Mouse (Mus musculus) liver, postnatal 0 days (tissue): ENCODE measurements around the gene Zbtb3.

Source experiments
- CTCF ChIP-seq: sonication (generic); IDR thresholded peaks from 2 replicates; pipeline ENCODE4 v1.5.1; 2016; ENCODE audit warnings: antibody characterized with exemption, low read depth
- EP300 ChIP-seq: IDR thresholded peaks from 2 replicates; pipeline ENCODE4 v1.6.1; 2016; ENCODE audit warnings: antibody characterized with exemption, low read depth, mild to moderate bottlenecking

DNA sequence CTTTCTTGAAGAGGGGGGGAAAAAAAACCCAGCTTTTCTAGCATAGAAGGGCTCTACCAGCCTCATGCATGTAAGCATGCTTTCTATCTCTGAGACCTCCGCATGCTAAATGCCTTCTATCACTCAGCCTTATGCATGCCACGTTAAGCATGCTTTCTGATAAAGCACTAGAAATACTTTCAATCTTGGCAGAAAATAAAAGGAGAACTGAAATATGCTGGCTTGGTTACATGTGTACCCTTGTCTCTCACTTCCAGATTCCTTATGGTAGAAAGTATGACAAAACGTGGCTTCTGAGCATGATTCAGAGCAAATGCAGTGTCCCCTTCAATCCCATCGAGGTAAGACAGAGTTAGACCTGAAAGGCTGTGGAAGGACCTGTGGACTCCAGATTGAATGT is 39.1 kb upstream of the Zbtb3 start:
- no peak for TF ChIP-seq CTCF
- TF ChIP-seq EP300: no peak
